Mouse (Mus musculus) hindbrain, embryonic 11.5 days (tissue): ENCODE measurements at regions not wholly inside any gene's neighbourhood (a gene's known extent, or its start where the extent isn't known, plus 50 kb on each side); places are given as distances from the start of the nearest gene placed in this dataset.
A peak's percentile ranks its signal among the peaks of the same experiment; 100 is the strongest.

Source experiments
- ATAC-seq: fragments of 200-750 bp; cut with Nextera tagmentation; 2 replicates; pipeline ENCODE4 v1.8.0; 2017; ENCODE audit warnings: mild to moderate bottlenecking, moderate TSS enrichment, moderate library complexity; ENCODE audit not compliant: low FRiP score
- DNase-seq: peaks from one replicate; pipeline ENCODE4 v3.0.0-alpha.2; 2015; ENCODE audit warnings: low spot score
- H3K27ac ChIP-seq: fragments of 300-500 bp; sonication (generic); 2 replicates; pipeline ENCODE4 v1.5.1; 2014; ENCODE audit warnings: mild to moderate bottlenecking, low read depth, low read length
- H3K27me3 ChIP-seq: fragments of 300-500 bp; sonication (generic); 2 replicates; pipeline ENCODE4 v1.6.1; 2014; ENCODE audit warnings: mild to moderate bottlenecking, low read length, moderate library complexity, mixed read lengths; ENCODE audit not compliant: control insufficient read depth, insufficient read depth
- H3K36me3 ChIP-seq: fragments of 300-500 bp; sonication (generic); 2 replicates; pipeline ENCODE4 v1.6.1; 2014; ENCODE audit warnings: mild to moderate bottlenecking, low read length, moderate library complexity, mixed read lengths; ENCODE audit not compliant: control insufficient read depth, insufficient read depth
- H3K4me1 ChIP-seq: fragments of 300-500 bp; sonication (generic); replicated peaks from 2 replicates; pipeline ENCODE4 v1.6.1; 2014; ENCODE audit warnings: low read length, mixed read lengths; ENCODE audit not compliant: control insufficient read depth, insufficient read depth
- H3K4me2 ChIP-seq: fragments of 300-500 bp; sonication (generic); replicated peaks from 2 replicates; pipeline ENCODE4 v1.6.1; 2014; ENCODE audit warnings: mild to moderate bottlenecking, low read depth, low read length
- H3K4me3 ChIP-seq: fragments of 300-500 bp; sonication (generic); 2 replicates; pipeline ENCODE4 v1.5.1; 2014; ENCODE audit warnings: low read depth, low read length
- H3K9ac ChIP-seq: fragments of 300-500 bp; sonication (generic); 2 replicates; pipeline ENCODE4 v1.6.1; 2014; ENCODE audit warnings: low read depth, low read length
- H3K9me3 ChIP-seq: fragments of 300-500 bp; sonication (generic); 2 replicates; pipeline ENCODE4 v1.6.1; 2016; ENCODE audit warnings: low read length; ENCODE audit not compliant: control insufficient read depth
- WGBS: fragments of 180-500 bp; shearing (Covaris S2); extraction: QIAGEN DNeasy Blood & Tissue Kit; methylation state at CpG from one replicate; pipeline ENCODE4 v1.1.7; 2014; 5-methylcytosine and 5-hydroxymethylcytosine counted together

DNA sequence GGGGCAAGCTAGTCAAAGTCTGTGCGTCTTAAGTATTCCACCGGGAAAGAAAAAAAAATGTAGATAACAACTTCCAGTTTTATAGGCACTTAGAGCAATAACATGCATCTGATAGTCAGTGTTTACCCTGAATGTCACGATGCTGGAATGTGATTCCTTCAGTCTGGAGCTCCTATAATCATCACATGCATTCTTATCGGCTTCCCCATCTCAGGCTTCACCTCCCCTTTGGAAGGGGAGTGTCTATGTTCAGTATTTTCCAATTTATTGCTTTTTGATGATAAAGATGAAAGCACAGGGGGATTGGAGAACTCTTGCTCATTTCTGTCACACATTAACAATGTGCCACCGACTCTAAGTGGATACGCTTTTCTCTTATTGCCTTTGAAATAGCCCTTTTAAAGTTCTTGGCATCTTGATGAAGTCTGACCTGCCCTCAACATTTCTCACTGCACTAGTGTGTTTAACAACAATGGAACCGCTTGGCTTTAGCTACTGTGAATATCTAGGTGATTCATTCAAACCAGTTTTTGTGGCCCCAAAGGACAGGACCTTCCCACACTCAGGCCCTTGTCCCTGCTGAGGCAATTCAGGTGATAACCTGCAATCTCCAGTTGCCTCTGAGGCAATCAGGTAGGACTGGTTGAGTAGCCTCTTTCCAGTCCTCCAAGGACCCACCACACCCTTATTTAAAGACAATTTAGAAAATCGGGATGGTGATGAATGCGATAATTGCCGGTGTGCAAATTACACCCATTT lies 101.5 kb upstream of the Btg1 start:
- H3K4me2 ChIP-seq, result no peak overlapping the region
- no peak overlapping the region for H3K4me3 ChIP-seq
- no peak overlapping the region for H3K9ac ChIP-seq
- H3K36me3 ChIP-seq, result no peaks in the 10 kb centered on the region
- H3K27me3 ChIP-seq, result no peaks in the 10 kb centered on the region
- DNase-seq (no peak), ATAC-seq (no peak)
- no peak overlapping the region for H3K27ac ChIP-seq
- H3K9me3 ChIP-seq, result no peaks in the 10 kb centered on the region
- WGBS, result 92% methylated on average over 10 of the region's 10 CpGs
- H3K4me1 ChIP-seq, result no peaks in the 10 kb centered on the region

DNA sequence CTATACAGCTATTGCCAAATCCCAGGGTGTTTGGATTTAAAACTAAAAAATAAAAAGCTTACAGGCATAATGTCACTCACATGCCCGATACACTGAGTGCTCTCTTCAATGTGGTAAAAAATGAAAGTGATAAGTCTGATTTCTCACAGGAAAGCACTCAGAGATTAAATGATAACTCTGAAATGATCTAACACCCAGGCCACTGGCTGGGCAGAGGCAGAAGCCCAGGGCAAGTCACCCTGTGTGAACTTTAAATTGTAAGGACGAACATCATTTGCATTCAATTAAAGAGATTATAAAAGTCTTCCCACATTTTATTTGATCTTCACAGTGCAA lies 100.9 kb upstream of the Btg1 start:
- H3K27me3 ChIP-seq, result no peaks in the 10 kb centered on the region
- H3K4me2 ChIP-seq, result no peak overlapping the region
- no peaks in the 10 kb centered on the region for H3K4me1 ChIP-seq
- no peak overlapping the region for H3K4me3 ChIP-seq
- H3K9ac ChIP-seq, result no peak overlapping the region
- H3K9me3 ChIP-seq, result no peaks in the 10 kb centered on the region
- no peak overlapping the region for H3K27ac ChIP-seq
- no peak for DNase-seq
- WGBS, result 83% methylated on average over 2 of the region's 2 CpGs
- ATAC-seq, result no peak
- no peaks in the 10 kb centered on the region for H3K36me3 ChIP-seq

DNA sequence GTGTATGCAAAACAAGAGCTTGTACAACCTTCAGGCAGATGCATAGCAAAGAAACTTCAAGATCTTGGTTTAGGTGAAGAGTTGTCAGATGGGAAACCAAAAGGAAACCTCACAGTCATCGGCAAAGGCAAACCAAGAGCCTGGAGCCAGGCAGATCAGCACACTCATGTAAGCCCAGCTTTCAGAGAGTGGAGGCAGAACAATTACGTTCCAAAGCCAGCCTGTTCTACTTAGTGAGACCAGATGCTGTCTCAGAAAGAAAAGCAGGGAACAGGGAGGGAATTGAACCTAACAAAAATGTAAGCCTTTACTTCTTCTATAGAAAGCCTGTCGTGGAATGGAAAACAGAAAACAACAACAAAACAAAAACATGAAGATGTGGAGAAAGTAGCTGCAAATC lies 97.4 kb upstream of the Btg1 start:
- H3K4me3 ChIP-seq, result no peak overlapping the region
- H3K9ac ChIP-seq, result no peak overlapping the region
- ATAC-seq, result no peak
- H3K27me3 ChIP-seq, result no peaks in the 10 kb centered on the region
- no peaks in the 10 kb centered on the region for H3K9me3 ChIP-seq
- WGBS, result 75% methylated on average over 3 of the region's 3 CpGs
- H3K27ac ChIP-seq, result no peak overlapping the region
- DNase-seq, result no peak
- H3K4me1 ChIP-seq, result no peaks in the 10 kb centered on the region; the same call in 1 of the 2 replicates
- H3K4me2 ChIP-seq, result no peak overlapping the region
- H3K36me3 ChIP-seq, result no peaks in the 10 kb centered on the region

DNA sequence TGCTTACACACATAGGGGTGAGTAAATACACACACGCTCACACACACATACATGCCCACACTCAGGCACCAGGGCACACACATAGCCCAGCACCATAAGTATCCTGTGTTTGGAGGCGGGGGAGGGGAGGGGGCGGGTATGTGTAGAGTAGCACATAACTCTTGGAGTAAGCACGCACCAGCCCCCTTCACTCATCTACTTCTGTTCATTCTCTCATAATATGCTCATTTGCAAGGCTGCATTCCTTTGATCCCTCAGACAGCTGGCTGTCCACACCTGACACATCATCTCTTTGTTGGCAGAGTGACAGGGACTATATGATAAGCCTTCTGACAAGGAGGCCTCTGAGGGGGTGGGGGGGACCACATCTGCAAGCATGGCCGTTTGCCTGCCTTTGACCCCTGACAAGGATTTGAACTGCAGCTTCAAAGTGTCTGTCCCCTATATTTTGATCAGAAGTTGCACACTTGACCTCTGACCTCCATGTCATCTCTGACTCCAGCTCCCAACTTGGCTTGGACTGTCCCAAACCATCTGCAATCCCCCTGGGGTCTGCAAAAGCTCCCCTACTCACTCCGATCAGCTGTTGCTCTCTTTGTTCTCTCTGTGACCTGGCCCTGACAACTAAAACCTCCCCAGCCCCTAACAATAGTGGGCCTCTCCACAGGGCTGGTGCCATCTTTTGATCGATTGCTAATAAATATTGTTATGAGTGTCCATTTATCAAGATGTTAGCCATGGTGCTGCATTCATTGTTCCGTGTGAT lies 95.6 kb upstream of the Btg1 start:
- Histone ChIP-seq H3K27me3 (no peaks in the 10 kb centered on the region), H3K4me2 (no peak overlapping the region), H3K36me3 (no peaks in the 10 kb centered on the region), H3K4me1 (no peaks in the 10 kb centered on the region; the same call in 1 of the 2 replicates), H3K4me3 (no peak overlapping the region), H3K9me3 (no peaks in the 10 kb centered on the region), H3K27ac (no peak overlapping the region), H3K9ac (no peak overlapping the region)
- DNase-seq, result peak; percentile 26
- ATAC-seq, result peak; percentile 73
- WGBS, result 50% methylated on average over 8 of the region's 8 CpGs

DNA sequence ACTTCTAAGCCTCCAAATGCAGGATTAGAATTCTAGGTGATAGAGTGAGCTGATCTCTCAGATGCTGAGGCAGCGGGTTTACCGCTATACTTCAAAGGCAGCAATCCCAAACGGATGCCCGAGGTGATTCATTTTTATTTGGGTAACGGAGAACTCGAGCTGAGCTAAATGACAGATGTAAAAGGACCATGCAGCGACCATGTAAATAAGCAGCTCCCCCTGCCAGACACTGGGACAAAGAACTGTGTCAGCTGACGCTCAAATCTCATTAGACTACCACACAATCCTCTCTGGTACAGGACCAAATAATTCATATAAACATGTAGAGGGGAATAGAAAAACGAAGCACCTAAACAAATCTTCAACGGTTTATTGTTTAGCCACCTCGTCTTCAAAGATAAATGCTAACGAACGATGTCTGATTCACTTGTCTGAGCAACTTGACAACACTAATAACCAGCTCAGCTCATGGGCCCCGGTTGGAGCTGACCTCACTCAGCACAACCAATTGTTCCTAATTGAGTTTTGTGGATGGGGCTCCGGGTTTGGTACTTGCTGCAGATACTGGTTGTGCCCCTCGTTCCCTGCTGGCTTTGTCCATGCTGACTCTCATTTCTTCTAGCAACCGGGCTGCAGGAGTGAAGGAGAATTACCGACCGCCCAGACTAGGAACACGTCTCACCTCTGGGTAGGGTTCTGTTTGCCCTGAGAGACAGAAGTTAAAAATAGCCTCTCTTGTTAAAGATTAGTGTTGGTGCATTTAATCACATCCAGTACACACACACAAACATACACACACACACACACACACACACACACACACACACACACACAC lies 92.6 kb upstream of the Btg1 start:
- ATAC-seq, result peak; percentile 68; the same call in 1 of the 2 replicates
- 40% methylated on average over 20 of the region's 20 CpGs for WGBS
- Histone ChIP-seq H3K27ac (peak overlapping the region; percentile 65), H3K4me3 (no peak overlapping the region), H3K4me1 (no peaks in the 10 kb centered on the region; the same call in 1 of the 2 replicates), H3K4me2 (peak overlapping the region; percentile 21; the same call in 1 of the 2 replicates), H3K36me3 (no peaks in the 10 kb centered on the region), H3K9me3 (no peaks in the 10 kb centered on the region), H3K9ac (0 out of 2 replicates have a peak overlapping the region, but pooled peaks have one; percentile 23), H3K27me3 (no peaks in the 10 kb centered on the region)
- peak; percentile 46 for DNase-seq

DNA sequence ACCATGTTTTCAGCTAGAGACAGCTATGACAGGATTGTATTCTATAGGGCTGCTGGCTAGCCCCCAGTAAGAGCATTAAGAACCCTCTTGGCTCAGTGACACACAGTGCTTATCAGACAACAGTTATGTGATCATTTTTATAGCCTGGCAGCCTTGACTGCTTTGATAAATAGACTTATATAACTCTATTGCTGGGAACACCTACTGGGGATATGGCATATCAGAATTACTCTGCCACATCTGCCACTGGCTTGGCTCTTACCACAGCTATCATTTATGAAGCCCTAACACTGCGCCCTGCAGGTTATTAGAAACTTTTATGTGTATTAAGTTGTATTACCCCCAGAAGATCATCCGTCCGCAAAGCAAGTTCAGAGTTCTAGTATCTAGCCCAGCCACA lies 88.9 kb upstream of the Btg1 start:
- H3K27ac ChIP-seq, result no peak overlapping the region
- no peaks in the 10 kb centered on the region for H3K9me3 ChIP-seq
- H3K4me3 ChIP-seq, result no peak overlapping the region
- no peaks in the 10 kb centered on the region for H3K27me3 ChIP-seq
- ATAC-seq (no peak), DNase-seq (no peak)
- H3K9ac ChIP-seq, result no peak overlapping the region
- WGBS, result 91% methylated on average over 3 of the region's 3 CpGs
- no peak overlapping the region for H3K4me2 ChIP-seq
- H3K36me3 ChIP-seq, result no peaks in the 10 kb centered on the region
- no peaks in the 10 kb centered on the region for H3K4me1 ChIP-seq

DNA sequence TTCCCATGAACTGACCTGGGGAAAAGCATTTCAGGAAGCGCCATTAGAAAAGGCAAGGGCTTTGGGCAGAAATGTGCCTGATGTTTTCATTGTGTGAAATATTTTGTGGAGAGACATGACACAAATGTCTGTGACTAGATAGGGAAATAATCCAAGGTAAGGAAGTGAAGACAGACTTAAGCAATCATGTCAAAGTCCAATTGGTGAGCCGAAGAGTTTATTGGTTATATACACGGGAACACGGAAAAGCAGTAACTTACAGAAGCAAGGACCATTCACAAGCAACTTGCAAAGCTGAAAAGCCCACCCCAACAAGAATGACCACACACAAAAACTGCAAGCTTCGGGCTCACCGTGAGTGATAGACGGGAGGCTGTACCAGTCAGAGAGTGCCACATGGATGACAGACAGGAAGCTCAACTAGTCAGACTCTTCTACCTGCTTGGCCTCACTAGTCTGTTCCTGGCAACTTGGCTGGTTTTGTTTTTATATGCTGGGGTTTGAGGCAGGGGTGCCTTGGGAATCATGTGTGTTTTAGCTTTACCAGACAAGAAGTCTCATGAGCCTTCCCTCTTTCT lies 82.2 kb upstream of the Btg1 start:
- WGBS, result 93% methylated on average over 7 of the region's 7 CpGs
- Histone ChIP-seq H3K27me3 (no peaks in the 10 kb centered on the region), H3K4me1 (no peaks in the 10 kb centered on the region), H3K9me3 (no peaks in the 10 kb centered on the region), H3K4me3 (no peak overlapping the region), H3K4me2 (no peak overlapping the region), H3K27ac (no peak overlapping the region), H3K36me3 (no peaks in the 10 kb centered on the region), H3K9ac (no peak overlapping the region)
- DNase-seq, result no peak
- ATAC-seq, result no peak

DNA sequence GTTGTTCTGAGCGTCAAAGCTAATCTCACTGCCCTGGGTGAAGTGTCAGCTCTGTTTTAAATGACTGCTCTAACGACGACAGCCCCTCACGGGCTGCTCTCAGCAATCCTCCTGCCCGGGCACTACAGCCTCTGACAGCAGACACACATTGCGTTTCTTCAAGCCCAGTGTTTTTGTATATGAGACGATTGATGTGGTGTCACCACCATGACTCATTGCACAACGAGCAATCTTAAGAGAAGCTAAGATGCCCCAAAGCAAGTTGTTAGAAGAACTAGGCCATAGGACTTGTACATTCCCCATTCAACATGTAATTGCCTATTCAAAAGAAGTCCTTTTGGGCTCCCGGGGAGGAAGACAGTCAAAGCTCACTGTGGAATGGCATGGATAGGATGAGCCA lies 81.3 kb upstream of the Btg1 start:
- H3K9ac ChIP-seq, result no peak overlapping the region
- H3K27ac ChIP-seq, result no peak overlapping the region
- H3K4me3 ChIP-seq, result no peak overlapping the region
- no peaks in the 10 kb centered on the region for H3K9me3 ChIP-seq
- H3K27me3 ChIP-seq, result no peaks in the 10 kb centered on the region
- ATAC-seq (no peak), DNase-seq (no peak)
- no peaks in the 10 kb centered on the region for H3K36me3 ChIP-seq
- H3K4me2 ChIP-seq, result no peak overlapping the region
- WGBS, result 71% methylated on average over 9 of the region's 9 CpGs
- H3K4me1 ChIP-seq, result no peaks in the 10 kb centered on the region
